Mouse (Mus musculus): ENCODE measurements around the gene Ppfia2.

GRCm38 (mm10) chr10:106732265-106732664, 262.1 kb downstream of the Ppfia2 start:
- TF ChIP-seq CTCF (IDR thresholded peaks at IDR 0.05; ENCODE audit: low read depth, low read length) (no peak), GATA1 (IDR thresholded peaks at IDR 0.05; ENCODE audit: borderline replicate concordance, low read length) (no peak), TAL1 (conservative IDR thresholded peaks at IDR 0.05; ENCODE audit: low read depth, low read length) (no peak), POLR2AphosphoS5 (IDR thresholded peaks at IDR 0.05; ENCODE audit: insufficient replicate concordance, low read depth, low read length) (no peak), GATA2 (IDR thresholded peaks at IDR 0.05; ENCODE audit: borderline replicate concordance, low read depth, low read length) (no peak)
